Mouse (Mus musculus) layer of hippocampus, adult 8-10 months (tissue): ENCODE measurements around the gene Gzf1. TPM values are rescaled to one million over a fixed set of nuclear protein-coding genes. Genes with fewer than 3 reads are reported as not detected.

Source experiments
- DNase-seq, 2 experiments: peaks; one replicate each; pipeline ENCODE4 v3.0.0; 2022; ENCODE audit warnings: low spot score in 2 of 2
- total RNA-seq, 4 experiments: library from RNA; stranded (reverse); gene quantifications; 2 replicates each; pipeline ENCODE4 v1.2.4; 2022

Gzf1 gene
- total RNA-seq, 4 experiments from 2014 or later: 28.9 to 34.5 (median 32.9) TPM

- DNase-seq: no peak
Measured at GRCm38 (mm10) chr2:148698571-148698970, 17.7 kb downstream of the Gzf1 start.

DNA sequence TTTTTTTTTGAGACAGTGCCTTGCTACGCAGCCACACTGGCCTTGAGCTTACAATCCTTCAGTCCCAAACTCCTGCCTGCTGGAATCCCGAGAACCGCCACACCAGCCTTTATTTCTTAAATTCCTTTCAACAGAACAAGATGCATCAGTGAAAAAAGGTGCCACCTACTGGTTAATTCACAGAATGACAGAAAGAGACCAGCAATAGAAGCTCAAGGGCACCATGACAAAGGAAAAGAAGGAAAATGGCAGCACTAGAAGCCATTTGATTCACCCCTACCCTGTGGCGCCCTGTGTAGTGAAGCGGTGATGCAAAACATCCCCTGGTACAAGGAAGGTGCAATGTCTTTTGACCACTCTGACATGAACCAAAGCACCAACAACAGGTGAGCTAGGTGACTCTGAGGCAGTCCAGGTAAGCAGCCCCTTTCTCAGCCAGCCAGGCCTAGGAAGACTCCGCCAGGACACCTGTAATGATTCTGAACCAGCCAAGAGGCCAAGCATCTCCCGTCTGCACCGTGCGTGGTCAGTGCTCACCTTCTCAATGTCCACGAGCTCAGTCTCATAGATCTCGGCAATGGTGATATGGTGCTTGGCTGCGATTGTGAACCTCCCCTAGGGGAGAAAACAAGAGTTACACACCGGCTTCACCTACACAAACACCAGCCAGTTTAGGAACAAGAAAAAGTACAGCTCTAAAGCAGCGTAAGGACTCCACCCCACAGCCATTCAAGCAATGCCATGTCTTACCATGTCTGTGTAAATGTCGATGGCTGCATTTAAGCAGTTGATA lies 25.8 kb downstream of the Gzf1 start:
- DNase-seq: no peak

GRCm38 (mm10) chr2:148707202-148707530 lies 26.3 kb downstream of the Gzf1 start:
- no peak for DNase-seq

- DNase-seq: no peak
Measured at GRCm38 (mm10) chr2:148712326-148712725, 31.5 kb downstream of the Gzf1 start.

DNA sequence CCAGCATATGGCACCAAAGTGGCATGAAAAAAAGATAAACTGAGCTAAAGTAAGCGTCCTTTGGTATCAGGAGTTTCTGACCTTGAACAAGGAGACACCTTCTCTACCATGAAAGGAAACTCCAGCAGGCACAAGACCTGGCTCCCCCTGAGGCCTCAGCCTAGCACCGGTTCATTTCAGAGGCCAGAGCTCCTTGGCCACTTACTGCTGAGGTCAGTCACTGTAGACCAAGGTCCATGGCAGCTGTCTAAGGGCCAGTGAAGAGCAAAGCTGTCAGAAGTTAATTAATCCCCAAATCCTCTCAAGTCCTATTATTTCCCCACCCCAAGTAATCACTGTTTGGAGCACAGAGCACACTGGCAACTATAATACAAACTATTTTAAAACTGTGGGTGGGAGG lies 36.2 kb downstream of the Gzf1 start:
- DNase-seq: no peak

DNA sequence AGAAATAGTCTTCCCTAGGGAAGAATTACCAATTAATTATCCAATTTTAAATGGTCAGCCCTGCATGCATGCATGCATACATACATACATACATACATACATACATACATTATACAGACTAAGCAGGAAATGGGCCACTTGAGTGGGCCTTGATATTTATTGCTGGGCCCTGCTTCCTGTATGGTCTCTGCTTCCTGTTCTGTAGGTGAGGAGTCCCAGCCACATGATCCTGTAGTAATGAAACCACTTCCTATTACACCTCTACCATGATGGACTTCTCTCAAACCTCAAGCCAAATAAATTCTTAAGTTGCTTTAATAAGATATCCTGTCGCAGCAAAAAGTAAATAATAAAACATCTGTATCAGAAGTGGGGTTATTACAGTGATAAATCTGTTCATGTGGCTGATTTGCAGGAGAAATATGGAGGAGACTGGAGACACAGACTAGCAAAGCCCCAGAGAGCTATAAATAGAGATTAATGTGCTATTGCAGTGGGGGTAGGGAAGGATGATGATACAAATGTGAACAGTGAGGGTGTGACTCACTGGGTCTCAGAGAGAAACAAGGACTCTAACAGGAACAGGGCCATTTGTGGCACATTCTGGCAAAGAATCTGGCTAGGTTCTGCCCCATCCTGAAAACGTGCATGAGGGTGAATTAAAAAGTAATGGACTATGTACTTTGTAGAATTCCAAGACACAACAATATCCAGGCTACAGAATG lies 38.6 kb downstream of the Gzf1 start:
- no peak for DNase-seq

DNA sequence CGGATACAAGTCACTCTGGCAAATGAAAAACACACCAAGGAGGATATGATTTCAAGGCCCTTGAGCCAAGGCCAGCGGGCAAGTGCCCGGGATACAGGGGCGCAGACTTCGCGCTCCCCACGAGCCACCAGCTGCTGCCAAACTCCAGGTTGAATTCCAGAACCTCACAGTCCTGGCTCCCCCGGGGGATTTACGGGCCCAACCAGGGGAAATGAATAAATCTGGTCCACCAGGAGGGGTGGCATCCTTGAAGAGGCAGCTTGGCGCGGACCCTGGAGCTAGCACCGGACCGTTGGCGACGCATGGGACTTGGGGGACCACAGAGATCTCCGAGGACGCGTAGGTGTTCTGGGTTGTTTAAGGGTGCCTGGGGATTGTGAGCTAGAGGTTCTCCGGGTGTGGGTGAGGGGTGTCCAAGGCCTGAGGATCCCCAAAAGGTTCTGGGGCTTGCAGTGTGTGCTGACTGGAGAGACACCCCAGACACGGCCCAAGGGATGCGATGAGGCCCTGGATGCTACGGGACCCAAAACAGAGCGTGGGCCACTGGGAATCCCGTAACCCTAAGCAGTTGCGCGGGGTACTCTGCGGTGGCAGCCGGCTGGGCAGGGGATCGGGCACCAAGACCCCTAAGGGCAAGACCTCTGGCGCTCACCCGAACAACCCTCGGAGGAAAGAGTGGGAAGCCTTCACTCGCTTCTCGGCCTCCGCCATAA lies 50.9 kb downstream of the Gzf1 start:
- peak in 1 of 2 experiments; percentile 23 for DNase-seq

GRCm38 (mm10) chr2:148732327-148733000 lies 51.6 kb downstream of the Gzf1 start, which contains the start of gene Napb:
TSS of gene Napb (minus strand) at chr2:148732467.
- peak; percentile 95 to 97 for DNase-seq

Other genes with a start within 250 kb of the Gzf1 start
- 1 to 10 TPM; 3.1 to 4.3 (median 3.6) TPM for gene Cd93, start 237.5 kb upstream of the Gzf1 start, total RNA-seq
- gene Nxt1, start 8.4 kb upstream of the Gzf1 start, total RNA-seq: 10 to 100 TPM; 13.0 to 16.3 (median 14.9) TPM
- 100 to 1,000 TPM; 290 to 344 (median 315) TPM for gene Napb, start 51.4 kb downstream of the Gzf1 start, total RNA-seq
- 1 to 10 TPM in 2 of 4 experiments, under 1 TPM in 1, not detected in 1; 0.89 to 1.6 (median 1.0) TPM for gene Cstl1, start 69.3 kb downstream of the Gzf1 start, total RNA-seq
- gene Cst11, start 90.5 kb downstream of the Gzf1 start, total RNA-seq: not detected
- not detected for gene 8030411F24Rik, start 101.0 kb downstream of the Gzf1 start, total RNA-seq
- gene Cst12, start 108.3 kb downstream of the Gzf1 start, total RNA-seq: 1 to 10 TPM; 3.6 to 5.4 (median 4.8) TPM
- gene Cst8, start 117.8 kb downstream of the Gzf1 start, total RNA-seq: not detected
- not detected for gene Cst13, start 139.1 kb downstream of the Gzf1 start, total RNA-seq
- not detected for gene Cst9, start 154.1 kb downstream of the Gzf1 start, total RNA-seq
- not detected for gene 9230104L09Rik, start 184.0 kb downstream of the Gzf1 start, total RNA-seq
- gene Cst3, start 194.7 kb downstream of the Gzf1 start, total RNA-seq: 1,000 to 10,000 TPM; 2,127 to 4,480 (median 3,140) TPM